Mouse (Mus musculus): ENCODE measurements around the gene Trim46. TPM values are rescaled to one million over a fixed set of nuclear protein-coding genes. Genes with fewer than 3 reads are reported as not detected.

The Trim46 gene
- polyA plus RNA-seq, 1 experiment from 2014 or later: 57.7 TPM

- WGBS: 13% methylated on average over 20 of the region's 20 CpGs
- Histone ChIP-seq H3K4me1 (peaks cover 41% of the 10 kb centered on the region), H3K27ac (replicated peaks) (0 out of 2 replicates have a peak overlapping the region, but pooled peaks have one; percentile 36), H3K4me3 (peak overlapping the region; percentile 49), H3K27me3 (peaks cover 5% of the 10 kb centered on the region; the same call in 1 of the 2 replicates), H3K4me2 (replicated peaks) (peak overlapping the region; percentile 92), H3K36me3 (no peaks in the 10 kb centered on the region), H3K9ac (replicated peaks) (peak overlapping the region; percentile 44; the same call in 1 of the 2 replicates), H3K9me3 (no peaks in the 10 kb centered on the region)
- ATAC-seq (replicated peaks): no peak
These were observed 35.6 kb upstream of the Trim46 start for GRCm38 (mm10) chr3:89281579-89282290.

DNA sequence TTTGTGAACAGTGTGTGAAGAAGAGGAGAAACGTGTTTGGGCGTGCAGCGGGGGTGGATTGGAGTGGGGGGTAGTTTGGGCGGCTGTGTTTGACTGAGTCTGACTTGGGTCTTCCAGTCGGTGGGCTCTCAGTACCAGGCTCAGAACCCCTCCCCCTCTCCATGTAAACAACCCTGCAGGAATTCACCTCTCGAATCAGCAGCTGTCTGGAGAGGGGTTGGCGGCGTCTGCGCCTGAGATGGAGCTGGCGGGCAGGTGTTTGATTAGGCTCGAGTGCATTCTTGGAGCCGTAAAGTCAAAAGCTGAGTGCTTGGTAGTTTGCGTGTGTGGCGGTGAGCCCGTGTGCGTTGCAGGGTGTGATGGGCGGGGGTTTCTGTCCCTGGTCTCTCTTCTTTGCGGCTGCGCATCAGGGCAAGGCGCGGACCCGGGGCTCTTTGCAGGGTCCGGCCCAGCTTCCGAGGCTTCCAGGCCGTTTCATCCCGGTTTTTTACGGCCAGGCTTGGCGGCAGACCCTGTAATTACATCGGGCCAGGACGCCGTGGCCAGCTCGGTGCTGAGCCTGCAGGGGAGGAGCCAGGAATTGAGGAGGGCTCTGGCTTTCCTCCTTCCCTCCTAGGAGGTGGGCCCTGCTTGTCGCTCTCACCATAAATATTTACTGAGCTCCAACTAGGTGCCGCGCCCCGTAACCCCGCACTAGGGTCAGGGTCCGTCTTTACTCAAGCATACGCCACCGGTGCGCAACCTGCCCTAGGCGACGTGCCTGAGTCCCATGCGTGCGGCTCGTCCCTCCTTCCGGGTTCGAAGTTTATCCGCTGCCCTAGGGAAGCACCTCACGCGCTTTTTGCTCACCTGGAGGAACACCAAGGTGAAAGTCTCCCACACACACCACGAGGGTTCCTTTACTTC lies 34.8 kb upstream of the Trim46 start, which contains the start of gene Efna1:
Gene Efna1 (minus strand): TSS at position 537 of the 906 bp plus-strand sequence.
- peak within 1 kb of the TSS; percentile 92 for H3K4me2 ChIP-seq (replicated peaks)
- peak within 1 kb of the TSS; percentile 53 for H3K27ac ChIP-seq (replicated peaks)
- H3K27me3 ChIP-seq: peaks cover 5% of the 10 kb centered on the region; the same call in 1 of the 2 replicates
- under 1% methylated on average over 52 of the region's 52 CpGs for WGBS
- peak; percentile 24 for ATAC-seq (replicated peaks)
- no peaks in the 10 kb centered on the region for H3K9me3 ChIP-seq
- H3K36me3 ChIP-seq: no peaks in the 10 kb centered on the region
- peak within 1 kb of the TSS; percentile 49 for H3K4me3 ChIP-seq
- H3K4me1 ChIP-seq: peaks cover 41% of the 10 kb centered on the region
- peak within 1 kb of the TSS; percentile 44 for H3K9ac ChIP-seq (replicated peaks)

GRCm38 (mm10) chr3:89280050-89280605 lies 34.0 kb upstream of the Trim46 start:
- WGBS: under 1% methylated on average over 29 of the region's 29 CpGs
- H3K4me1 ChIP-seq: peaks cover 41% of the 10 kb centered on the region
- H3K9me3 ChIP-seq: no peaks in the 10 kb centered on the region
- H3K4me3 ChIP-seq: peak overlapping the region; percentile 49
- peak; percentile 23 for ATAC-seq (replicated peaks)
- peak overlapping the region; percentile 53 for H3K27ac ChIP-seq (replicated peaks)
- peaks cover 5% of the 10 kb centered on the region; the same call in 1 of the 2 replicates for H3K27me3 ChIP-seq
- peak overlapping the region; percentile 44 for H3K9ac ChIP-seq (replicated peaks)
- H3K36me3 ChIP-seq: no peaks in the 10 kb centered on the region
- peak overlapping the region; percentile 92 for H3K4me2 ChIP-seq (replicated peaks)

DNA sequence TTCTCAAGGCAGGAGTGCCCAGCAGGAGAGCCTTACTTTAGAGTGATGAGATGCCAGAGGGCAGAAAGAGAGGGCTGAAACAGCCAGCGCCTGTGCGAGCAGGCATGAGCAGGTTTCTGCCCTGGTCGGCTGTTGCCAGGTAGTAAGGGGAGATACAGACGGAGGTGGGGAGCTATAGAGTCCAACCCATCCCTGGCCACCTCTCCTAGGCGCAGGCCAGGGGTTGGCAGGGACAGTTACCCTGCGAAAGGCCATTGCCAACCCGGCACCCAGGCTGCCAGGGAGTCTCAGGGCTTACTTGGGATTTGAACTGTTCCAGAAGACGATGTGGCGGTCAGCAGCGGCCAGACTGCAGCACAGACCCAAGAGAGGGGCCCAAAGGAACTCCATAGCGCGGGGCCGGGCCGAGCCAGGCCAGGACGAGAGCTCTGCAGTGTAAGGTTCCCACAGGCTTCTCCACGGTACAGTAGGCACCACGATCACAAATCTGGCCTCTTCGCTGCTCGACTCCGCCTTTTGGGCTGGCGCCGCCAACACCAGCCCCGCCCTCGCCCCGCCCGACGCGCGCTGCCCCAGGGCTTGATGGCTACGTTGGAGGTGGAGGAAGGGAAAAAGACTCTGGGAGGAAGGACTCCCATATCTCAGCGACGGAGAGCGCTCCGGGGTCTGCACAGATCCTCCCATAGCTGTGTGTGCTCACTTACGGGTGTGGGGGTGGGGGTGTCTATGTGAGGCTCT lies 33.2 kb upstream of the Trim46 start:
- Histone ChIP-seq H3K27me3 (peaks cover 5% of the 10 kb centered on the region; the same call in 1 of the 2 replicates), H3K27ac (replicated peaks) (peak overlapping the region; percentile 53), H3K9ac (replicated peaks) (peak overlapping the region; percentile 44), H3K4me2 (replicated peaks) (peak overlapping the region; percentile 92), H3K9me3 (no peaks in the 10 kb centered on the region), H3K4me3 (peak overlapping the region; percentile 49), H3K36me3 (no peaks in the 10 kb centered on the region), H3K4me1 (peaks cover 41% of the 10 kb centered on the region)
- WGBS: 2% methylated on average over 35 of the region's 35 CpGs
- peak; percentile 69 for ATAC-seq (replicated peaks)

- WGBS: 37% methylated on average over 8 of the region's 8 CpGs
- peaks cover 5% of the 10 kb centered on the region; the same call in 1 of the 2 replicates for H3K27me3 ChIP-seq
- no peak overlapping the region; the same call in 1 of the 2 replicates for H3K9ac ChIP-seq (replicated peaks)
- peaks cover 41% of the 10 kb centered on the region for H3K4me1 ChIP-seq
- H3K36me3 ChIP-seq: no peaks in the 10 kb centered on the region
- peak overlapping the region; percentile 49 for H3K4me3 ChIP-seq
- ATAC-seq (replicated peaks): no peak
- 0 out of 2 replicates have a peak overlapping the region, but pooled peaks have one; percentile 53 for H3K27ac ChIP-seq (replicated peaks)
- no peaks in the 10 kb centered on the region for H3K9me3 ChIP-seq
- peak overlapping the region; percentile 92 for H3K4me2 ChIP-seq (replicated peaks)
These were observed 32.5 kb upstream of the Trim46 start for GRCm38 (mm10) chr3:89278643-89279042.

DNA sequence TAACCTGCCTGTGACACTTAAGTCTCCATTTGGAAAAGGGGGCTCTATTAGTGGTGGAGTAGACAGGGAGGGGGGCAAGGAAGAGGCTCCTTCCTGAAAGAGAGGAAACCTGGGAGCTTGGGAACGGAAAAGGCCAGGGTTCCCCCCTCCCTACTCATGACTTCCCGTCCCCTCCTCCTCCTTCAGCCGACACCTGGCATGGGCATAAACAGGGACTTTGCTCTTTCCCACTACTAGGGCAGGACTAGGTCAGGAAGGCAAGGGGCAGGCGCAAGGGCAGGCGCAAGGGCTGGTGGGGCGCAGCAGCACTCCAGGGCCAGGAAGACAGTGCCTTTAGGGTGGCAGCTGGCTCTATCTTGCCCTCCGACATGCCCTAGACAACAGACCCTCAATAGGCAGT lies 32.0 kb upstream of the Trim46 start:
- Histone ChIP-seq H3K36me3 (no peaks in the 10 kb centered on the region), H3K27me3 (peaks cover 5% of the 10 kb centered on the region; the same call in 1 of the 2 replicates), H3K4me1 (peaks cover 41% of the 10 kb centered on the region), H3K27ac (replicated peaks) (no peak overlapping the region), H3K4me2 (replicated peaks) (no peak overlapping the region), H3K4me3 (peak overlapping the region; percentile 49; the same call in 1 of the 2 replicates), H3K9ac (replicated peaks) (no peak overlapping the region), H3K9me3 (no peaks in the 10 kb centered on the region)
- ATAC-seq (replicated peaks): no peak
- 78% methylated on average over 7 of the region's 7 CpGs for WGBS

DNA sequence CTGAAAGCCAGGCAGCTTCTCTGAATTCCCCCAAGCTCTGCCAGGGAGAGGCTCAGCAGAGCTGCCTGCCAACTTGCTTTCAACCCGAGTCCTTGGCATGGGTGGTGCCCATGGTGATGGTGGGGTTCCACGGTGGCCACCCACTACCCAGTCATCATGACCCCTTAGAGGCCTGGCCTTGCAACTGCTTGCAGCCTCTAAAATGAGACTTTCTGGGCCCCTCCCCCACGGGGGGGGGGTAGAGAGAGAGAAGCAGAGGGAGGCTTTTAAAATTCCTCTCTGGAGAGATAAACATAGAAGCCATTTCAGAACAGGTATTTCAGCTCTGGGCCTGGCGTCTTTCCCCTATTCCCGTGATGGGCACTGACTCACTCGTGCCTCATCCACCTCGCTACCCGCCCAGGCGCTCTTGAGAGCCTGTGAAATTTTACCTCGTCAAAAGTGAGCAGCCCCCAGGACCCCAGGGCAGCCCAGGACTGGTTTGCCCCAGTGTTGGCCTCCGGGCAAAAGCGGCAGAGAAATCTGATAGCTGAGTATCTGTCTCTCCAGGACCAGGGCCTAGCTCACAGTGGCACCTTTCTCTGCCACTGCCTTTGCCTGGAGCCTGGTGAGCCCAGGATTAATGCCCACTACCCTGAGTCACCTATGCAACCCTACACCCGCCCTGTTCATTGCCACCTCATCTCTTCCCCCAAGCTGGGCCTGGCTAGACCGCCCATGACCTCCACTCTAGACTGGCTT lies 31.3 kb upstream of the Trim46 start:
- Histone ChIP-seq H3K4me2 (replicated peaks) (no peak overlapping the region), H3K9ac (replicated peaks) (no peak overlapping the region), H3K27ac (replicated peaks) (no peak overlapping the region), H3K36me3 (no peaks in the 10 kb centered on the region), H3K27me3 (peaks cover 5% of the 10 kb centered on the region; the same call in 1 of the 2 replicates), H3K9me3 (no peaks in the 10 kb centered on the region), H3K4me1 (peaks cover 41% of the 10 kb centered on the region), H3K4me3 (no peak overlapping the region)
- ATAC-seq (replicated peaks): no peak
- WGBS: 52% methylated on average over 14 of the region's 14 CpGs

DNA sequence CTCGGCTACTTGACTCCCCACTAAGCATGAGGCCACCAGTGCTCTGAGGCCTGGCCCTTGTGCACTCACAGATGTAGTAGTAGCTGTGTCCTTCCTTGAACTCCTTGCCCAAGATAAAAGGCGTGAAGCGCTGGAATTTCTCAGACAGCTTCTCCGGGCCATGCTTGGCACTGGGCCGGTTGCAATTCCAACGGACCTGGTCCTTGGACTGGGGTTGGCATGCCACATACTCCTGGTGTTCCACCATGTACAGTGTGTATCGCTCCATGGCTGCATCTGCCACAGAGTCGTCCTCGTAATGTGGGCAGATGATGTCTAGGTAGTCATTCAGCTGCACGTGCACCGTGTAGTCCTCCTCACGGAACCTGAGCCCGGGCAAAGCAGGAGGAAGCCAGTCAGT lies 30.0 kb upstream of the Trim46 start:
- H3K4me1 ChIP-seq: peaks cover 28% of the 10 kb centered on the region
- no peak for ATAC-seq (replicated peaks)
- H3K4me2 ChIP-seq (replicated peaks): no peak overlapping the region
- H3K4me3 ChIP-seq: no peak overlapping the region
- 94% methylated on average over 13 of the region's 13 CpGs for WGBS
- no peak overlapping the region for H3K9ac ChIP-seq (replicated peaks)
- H3K27ac ChIP-seq (replicated peaks): no peak overlapping the region
- H3K27me3 ChIP-seq: no peaks in the 10 kb centered on the region
- no peaks in the 10 kb centered on the region for H3K36me3 ChIP-seq
- H3K9me3 ChIP-seq: no peaks in the 10 kb centered on the region

- Histone ChIP-seq H3K4me3 (no peak overlapping the region), H3K36me3 (no peaks in the 10 kb centered on the region), H3K27ac (replicated peaks) (no peak overlapping the region), H3K4me2 (replicated peaks) (no peak overlapping the region), H3K4me1 (peaks cover 36% of the 10 kb centered on the region), H3K9ac (replicated peaks) (no peak overlapping the region), H3K9me3 (no peaks in the 10 kb centered on the region), H3K27me3 (no peaks in the 10 kb centered on the region)
- no peak for ATAC-seq (replicated peaks)
- WGBS: 48% methylated on average over 6 of the region's 6 CpGs
These were observed 25.7 kb upstream of the Trim46 start for GRCm38 (mm10) chr3:89271760-89272159.

GRCm38 (mm10) chr3:89270891-89271290 lies 24.8 kb upstream of the Trim46 start:
- H3K27me3 ChIP-seq: no peaks in the 10 kb centered on the region
- H3K9me3 ChIP-seq: no peaks in the 10 kb centered on the region
- H3K27ac ChIP-seq (replicated peaks): peak overlapping the region; percentile 72
- 53% methylated on average over 6 of the region's 6 CpGs for WGBS
- H3K4me2 ChIP-seq (replicated peaks): peak overlapping the region; percentile 87
- peaks cover 40% of the 10 kb centered on the region for H3K4me1 ChIP-seq
- H3K36me3 ChIP-seq: no peaks in the 10 kb centered on the region
- H3K4me3 ChIP-seq: peak overlapping the region; percentile 60
- H3K9ac ChIP-seq (replicated peaks): peak overlapping the region; percentile 76
- ATAC-seq (replicated peaks): no peak

All from forebrain, embryonic 15.5 days (tissue).